Mouse (Mus musculus): ENCODE data around the gene Nckap5. TPM values are rescaled to one million over a fixed set of nuclear protein-coding genes. Genes with fewer than 3 reads are reported as not detected.

Nckap5 gene
- total and polyA plus RNA-seq, 3 experiments = not detected

DNA sequence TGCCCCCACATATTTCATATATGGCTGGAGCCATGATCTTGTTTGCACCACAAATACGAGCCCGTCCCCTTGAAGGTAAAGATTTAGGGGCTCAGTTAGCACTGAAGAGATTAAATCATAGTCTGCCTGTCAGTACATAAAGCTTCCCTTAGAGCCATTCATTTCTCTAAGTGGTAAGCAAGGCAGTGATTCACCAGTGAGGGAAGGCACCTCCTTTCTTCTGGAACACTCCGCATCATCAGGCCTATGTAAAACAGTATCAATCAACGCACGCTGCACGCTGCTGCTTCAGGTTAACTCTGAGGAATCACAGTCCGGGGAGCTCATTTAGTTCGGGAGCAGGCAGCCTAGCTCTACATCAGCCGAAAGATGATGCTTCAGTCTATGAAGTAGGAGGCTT is 599.4 kb downstream of the Nckap5 start:
- Histone ChIP-seq H3K4me2 (ENCODE audit: insufficient read depth, low read depth, poor library complexity, severe bottlenecking) (no peak overlapping the region), H3K4me3 (replicated peaks in 1 of 3; ENCODE audit: low read depth in 2 of 3, low read length in 2 of 3, poor library complexity in 1 of 3) (no peak overlapping the region), H3K27me3 (replicated peaks) (no peaks in the 10 kb centered on the region), H3K79me2 (replicated peaks; ENCODE audit: control insufficient read depth, extremely low read depth, insufficient read depth, poor library complexity, severe bottlenecking) (no peaks in the 10 kb centered on the region), H3K27ac (ENCODE audit: insufficient read depth, low read depth) (no peak overlapping the region), H3K36me3 (replicated peaks in 1 of 2; ENCODE audit: control insufficient read depth in 1 of 2, insufficient read depth in 1 of 2, low read length in 1 of 2) (no peaks in the 10 kb centered on the region), H3K4me1 (ENCODE audit: control insufficient read depth in 1 of 2, insufficient read depth in 2 of 2) (no peaks in the 10 kb centered on the region), H3K9me3 (replicated peaks; ENCODE audit: low read length) (peaks cover 76% of the 10 kb centered on the region), H3K9ac (ENCODE audit: insufficient read depth, low read depth) (no peak overlapping the region)
- no peak for DNase-seq (ENCODE audit: extremely low read depth)
- dilution Hi-C loops (cut with MboI; ENCODE audit: extremely low pct_ligation_motif_present, extremely low pct_unique_long_range_greater_than_20kb, low sequenced_read_pairs) (no loop called here), in situ Hi-C loops (cut with MboI; ENCODE audit: low pct_ligation_motif_present, low pct_unique_long_range_greater_than_20kb, low sequenced_read_pairs) (no loop called here)
- TF ChIP-seq GABPA (IDR thresholded peaks at IDR 0.05; ENCODE audit: insufficient replicate concordance, low read depth, low read length) (no peak), MXI1 (IDR thresholded peaks at IDR 0.05; ENCODE audit: low read depth, low read length) (no peak), ZMIZ1 (IDR thresholded peaks at IDR 0.05; ENCODE audit: low read depth, low read length) (no peak), USF2 (conservative IDR thresholded peaks at IDR 0.05; ENCODE audit: low read depth, low read length) (no peak), USF1 (IDR thresholded peaks at IDR 0.05; ENCODE audit: low read depth, low read length) (no peak)

DNA sequence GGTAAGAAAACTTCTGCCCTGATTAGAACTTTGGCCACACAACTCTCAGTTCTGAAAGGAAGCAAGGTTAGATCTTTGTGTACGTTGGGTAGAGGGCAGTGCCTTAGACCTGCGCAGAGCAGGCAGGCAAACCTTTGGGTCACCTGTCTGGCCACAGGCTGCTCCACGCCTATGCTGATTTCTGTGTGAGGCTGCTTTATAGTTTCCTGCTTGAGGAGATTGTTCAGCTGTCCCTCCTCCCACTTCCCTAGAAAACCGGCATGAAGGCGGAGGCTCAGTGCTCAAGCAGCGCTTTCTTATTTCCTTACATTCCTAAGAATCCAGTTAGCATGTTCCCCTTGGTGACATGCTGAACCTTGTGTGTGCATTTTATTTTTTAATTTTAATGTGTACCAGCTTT is 620.4 kb downstream of the Nckap5 start:
- DNase-seq (ENCODE audit: extremely low read depth) = no peak
- dilution Hi-C loops (cut with MboI; ENCODE audit: extremely low pct_ligation_motif_present, extremely low pct_unique_long_range_greater_than_20kb, low sequenced_read_pairs) (no loop called here), in situ Hi-C loops (cut with MboI; ENCODE audit: low pct_ligation_motif_present, low pct_unique_long_range_greater_than_20kb, low sequenced_read_pairs) (no loop called here)
- Histone ChIP-seq H3K27ac (ENCODE audit: insufficient read depth, low read depth) (no peak overlapping the region), H3K4me1 (ENCODE audit: control insufficient read depth in 1 of 2, insufficient read depth in 2 of 2) (no peaks in the 10 kb centered on the region), H3K36me3 (replicated peaks in 1 of 2; ENCODE audit: control insufficient read depth in 1 of 2, insufficient read depth in 1 of 2, low read length in 1 of 2) (no peaks in the 10 kb centered on the region), H3K9me3 (replicated peaks; ENCODE audit: low read length) (peaks cover 68% of the 10 kb centered on the region), H3K9ac (ENCODE audit: insufficient read depth, low read depth) (no peak overlapping the region), H3K4me2 (ENCODE audit: insufficient read depth, low read depth, poor library complexity, severe bottlenecking) (no peak overlapping the region), H3K4me3 (replicated peaks in 1 of 3; ENCODE audit: low read depth in 2 of 3, low read length in 2 of 3, poor library complexity in 1 of 3) (no peak overlapping the region), H3K79me2 (replicated peaks; ENCODE audit: control insufficient read depth, extremely low read depth, insufficient read depth, poor library complexity, severe bottlenecking) (no peaks in the 10 kb centered on the region), H3K27me3 (replicated peaks) (no peaks in the 10 kb centered on the region)
- TF ChIP-seq ETS1 (conservative IDR thresholded peaks at IDR 0.05; ENCODE audit: low read depth, low read length) (no peak), HCFC1 (IDR thresholded peaks at IDR 0.05; ENCODE audit: low read depth, low read length) (no peak), KAT2A (IDR thresholded peaks at IDR 0.05; ENCODE audit: insufficient replicate concordance, low read length) (no peak), JUND (conservative IDR thresholded peaks at IDR 0.05; ENCODE audit: low read depth, low read length) (no peak), EP300 (IDR thresholded peaks at IDR 0.05; ENCODE audit: low read length) (no peak), TCF12 (IDR thresholded peaks at IDR 0.05; ENCODE audit: low read depth, low read length) (no peak), USF1 (IDR thresholded peaks at IDR 0.05; ENCODE audit: low read depth, low read length) (no peak), RCOR1 (conservative IDR thresholded peaks at IDR 0.05; ENCODE audit: low read depth, low read length) (no peak), MAX (IDR thresholded peaks at IDR 0.05; ENCODE audit: low read length) (no peak), CHD1 (IDR thresholded peaks at IDR 0.05; ENCODE audit: low read depth, low read length) (no peak), ZC3H11A (IDR thresholded peaks at IDR 0.05; ENCODE audit: low read depth, low read length) (no peak), MAZ (IDR thresholded peaks at IDR 0.05; ENCODE audit: low read depth, low read length) (no peak), TBP (conservative IDR thresholded peaks at IDR 0.05; ENCODE audit: low read depth, low read length) (no peak), MYC (IDR thresholded peaks at IDR 0.05; ENCODE audit: low read depth, low read length) (no peak), JUN (IDR thresholded peaks at IDR 0.05; ENCODE audit: insufficient read depth, low read depth, low read length) (no peak), RAD21 (IDR thresholded peaks at IDR 0.05; ENCODE audit: low read depth, low read length) (no peak), MXI1 (IDR thresholded peaks at IDR 0.05; ENCODE audit: low read depth, low read length) (no peak), SIN3A (IDR thresholded peaks at IDR 0.05; ENCODE audit: low read length) (no peak)
